In the genomic region with DNA sequence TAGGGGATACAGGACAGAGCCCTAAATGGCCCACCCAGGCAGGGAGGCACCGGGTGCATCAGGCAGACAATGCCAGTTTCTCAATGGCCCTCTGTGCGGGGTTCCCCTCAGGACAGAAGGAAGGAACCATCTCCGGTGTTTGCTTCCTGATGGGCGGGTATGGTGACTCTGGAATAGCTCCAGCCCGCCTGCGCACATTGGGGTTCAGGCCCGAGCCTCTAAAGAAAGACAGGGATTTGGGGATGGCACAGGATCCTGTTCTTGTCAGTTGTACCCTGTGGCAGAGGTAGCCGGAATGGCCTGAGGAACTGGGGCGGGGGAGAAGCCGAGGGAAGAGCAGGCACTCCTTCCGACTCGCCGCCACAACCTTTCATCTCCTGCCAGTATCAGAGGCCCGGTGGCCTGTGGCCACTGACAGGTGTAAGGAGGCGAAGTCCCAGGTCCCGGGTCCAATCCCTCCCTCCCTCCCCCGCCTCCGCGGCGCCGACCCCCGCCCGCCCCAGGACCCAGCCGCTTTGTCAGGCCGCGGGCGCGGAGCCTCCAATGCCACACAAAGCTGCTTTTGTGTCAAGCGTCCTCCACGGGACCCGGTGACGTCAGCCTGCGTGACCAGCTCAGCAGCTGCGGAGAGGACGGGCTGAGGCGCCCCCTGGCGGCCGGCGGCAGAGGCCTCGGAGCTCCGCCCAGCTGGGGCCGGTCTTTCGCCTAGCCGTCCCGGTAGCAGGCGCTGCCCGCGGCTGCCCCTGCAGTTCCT, we compare ENCODE assay signal across 8 mouse cellular contexts. TPM values are rescaled to one million over a fixed set of nuclear protein-coding genes. Genes with fewer than 3 reads are reported as not detected.
DNase-seq lines count a peak whose midpoint lies in the region; ATAC-seq and TF ChIP-seq lines count a peak whose summit lies in the region.

No protein-coding gene starts in this region.

- peak; percentile 98 for TF ChIP-seq CTCF in gastrocnemius, adult 2 months (IDR thresholded peaks at IDR 0.05)

- DNase-seq in ZHBTc4 (ENCODE audit: low read depth, low spot score) = peak; percentile 98
- peak; percentile 100 for DNase-seq in gastrocnemius, adult 2 months
- peak; percentile 83 for DNase-seq in hindlimb bud, embryonic 11.5 days (ENCODE audit: extremely low spot score, low read depth, low spot score)
- DNase-seq in left cerebral cortex, adult 9 months (ENCODE audit: low spot score in 2 of 2) = peak; percentile 91 to 98
- peak; percentile 100 for DNase-seq in right cerebral cortex, postnatal 14 days
- peak; percentile 97 to 99 for DNase-seq in urinary bladder, postnatal 36 days (ENCODE audit: low spot score in 2 of 2)

- ATAC-seq in common myeloid progenitor, adult 5-6 weeks (replicated peaks; ENCODE audit: low read depth, poor library complexity, severe bottlenecking) = peak; percentile 83
- peak; percentile 90 for ATAC-seq in megakaryocyte progenitor cell, adult 5-6 weeks (replicated peaks; ENCODE audit: poor library complexity)

- H3K27ac ChIP-seq in gastrocnemius, adult 2 months = peak overlapping the region; percentile 99

- H3K4me3 ChIP-seq in gastrocnemius, adult 2 months = peak overlapping the region; percentile 78

- intact Hi-C loops in gastrocnemius, adult 2 months (cut with DNase I) = loop anchor here (2.0 kb wide), 1 partner anchor 46 kb away; a partner anchor contains a TSS

RNA-seq across cellular contexts. Expression of a gene that starts 3.3 kb away (rescaled TPM):
- total RNA-seq in common myeloid progenitor, adult 5-6 weeks (2017) = not detected in 2 replicates
- total RNA-seq in gastrocnemius, adult 2 months (2021) = 10 to 100 TPM; 11.2 to 17.9 TPM
- total RNA-seq in megakaryocyte progenitor cell, adult 5-6 weeks (2015) = not detected in 2 replicates
- total RNA-seq in megakaryocyte progenitor cell, adult 5-6 weeks (2017) = not detected in 2 replicates

RNA-seq across cellular contexts. Expression of a gene that starts 22.8 kb away (rescaled TPM):
- total RNA-seq in common myeloid progenitor, adult 5-6 weeks (2017) = 319 and 345 TPM in 2 replicates
- 10 to 100 TPM; 59.9 to 77.7 TPM for total RNA-seq in gastrocnemius, adult 2 months (2021)
- 333 and 362 TPM in 2 replicates for total RNA-seq in megakaryocyte progenitor cell, adult 5-6 weeks (2015)
- total RNA-seq in megakaryocyte progenitor cell, adult 5-6 weeks (2017) = 423 and 432 TPM in 2 replicates

RNA-seq across cellular contexts. Expression of a gene that starts 24.9 kb away (rescaled TPM):
- total RNA-seq in common myeloid progenitor, adult 5-6 weeks (2017) = 59.3 and 59.7 TPM in 2 replicates
- 10 to 100 TPM; 48.5 to 50.4 TPM for total RNA-seq in gastrocnemius, adult 2 months (2021)
- total RNA-seq in megakaryocyte progenitor cell, adult 5-6 weeks (2015) = 68.0 and 93.4 TPM in 2 replicates
- total RNA-seq in megakaryocyte progenitor cell, adult 5-6 weeks (2017) = 31.5 and 72.4 TPM in 2 replicates

RNA-seq across cellular contexts. Expression of a gene that starts 31.8 kb away (rescaled TPM):
- total RNA-seq in common myeloid progenitor, adult 5-6 weeks (2017) = 0.87 and 3.9 TPM in 2 replicates
- total RNA-seq in gastrocnemius, adult 2 months (2021) = under 1 TPM; 0.22 to 0.33 TPM
- 1.4 and 1.7 TPM in 2 replicates for total RNA-seq in megakaryocyte progenitor cell, adult 5-6 weeks (2015)
- 0.58 TPM in 1 of 2 replicates, not detected in the other for total RNA-seq in megakaryocyte progenitor cell, adult 5-6 weeks (2017)

RNA-seq across cellular contexts. Expression of a gene that starts 33.7 kb away (rescaled TPM):
- total RNA-seq in common myeloid progenitor, adult 5-6 weeks (2017) = 13.3 TPM in 2 replicates
- total RNA-seq in gastrocnemius, adult 2 months (2021) = 10 to 100 TPM; 11.8 to 14.7 TPM
- 9.3 and 15.4 TPM in 2 replicates for total RNA-seq in megakaryocyte progenitor cell, adult 5-6 weeks (2015)
- 9.3 and 10.4 TPM in 2 replicates for total RNA-seq in megakaryocyte progenitor cell, adult 5-6 weeks (2017)

Comparison
In these comparisons a context has a peak if more than half of its experiments do, and no peak if none do; other contexts are left out.
1. Peak in every context shown above with its lines: DNase-seq, ATAC-seq, H3K4me3 ChIP-seq and H3K27ac ChIP-seq.
2. RNA of a gene that starts 3.3 kb away (total RNA-seq): 11.2 to 17.9 TPM in gastrocnemius, adult 2 months; not detected in common myeloid progenitor, adult 5-6 weeks and not detected in megakaryocyte progenitor cell, adult 5-6 weeks; every median in the first group is over 10 times any median in the second.